ENCODE assay signal across 9 mouse cellular contexts in the genomic region with DNA sequence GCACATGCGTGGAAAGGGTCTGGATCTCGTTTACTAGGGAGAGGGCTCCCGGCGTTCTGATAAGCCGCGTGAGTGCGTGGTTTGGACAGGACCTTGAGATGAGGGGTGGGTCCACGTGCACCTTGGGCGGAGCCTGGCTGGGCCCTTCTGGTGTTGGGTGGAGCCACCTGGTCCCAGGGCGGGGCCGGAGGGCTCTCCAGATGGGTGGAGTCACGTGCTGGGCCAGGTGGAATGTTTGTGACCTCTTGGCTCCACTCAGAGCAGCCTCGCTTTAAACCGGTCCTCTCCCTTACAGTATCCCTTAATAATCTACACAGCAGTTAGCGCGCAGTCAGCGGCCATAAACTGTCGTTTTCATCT. TPM values are rescaled to one million over a fixed set of nuclear protein-coding genes. Genes with fewer than 3 reads are reported as not detected.
A peak's percentile ranks its signal among the peaks of the same experiment; 100 is the strongest.
DNase-seq lines count a peak whose midpoint lies in the region; ATAC-seq and TF ChIP-seq lines count a peak whose summit lies in the region.
"Had no signal": no experiment of that assay in that cellular context is flagged by ENCODE, and none has a peak within 500 bp of the region (broad histone marks: within the 10 kb centered on the region; RNA-seq: fewer than 3 reads in every experiment).

No protein-coding gene starts in this region.

- peaks cover 30% of the 10 kb centered on the region for H3K36me3 ChIP-seq in G1E (replicated peaks)
- H3K36me3 ChIP-seq in kidney, embryonic 16.5 days (ENCODE audit: insufficient read depth, low read length), result no peaks in the 10 kb centered on the region
- H3K36me3 ChIP-seq in lung, embryonic 15.5 days, result no peaks in the 10 kb centered on the region

- WGBS in kidney, embryonic 16.5 days, result 18% methylated on average over 18 of the region's 18 CpGs
- 24% methylated on average over 18 of the region's 18 CpGs for WGBS in lung, embryonic 15.5 days

- peak overlapping the region; percentile 10; the same call in 1 of the 2 replicates for H3K4me3 ChIP-seq in G1E (ENCODE audit: low read depth, low read length)
- H3K4me3 ChIP-seq in kidney, embryonic 16.5 days (ENCODE audit: low read length), result peak overlapping the region; percentile 10; the same call in 1 of the 2 replicates
- peak overlapping the region; percentile 14; the same call in 1 of the 2 replicates for H3K4me3 ChIP-seq in lung, embryonic 15.5 days

- H3K27ac ChIP-seq in kidney, embryonic 16.5 days (ENCODE audit: low read length), result no peak overlapping the region
- no peak overlapping the region for H3K27ac ChIP-seq in lung, embryonic 15.5 days

- H3K4me1 ChIP-seq in G1E (ENCODE audit: insufficient read depth, low read depth, low read length), result peaks cover 68% of the 10 kb centered on the region
- peaks cover 18% of the 10 kb centered on the region for H3K4me1 ChIP-seq in kidney, embryonic 16.5 days (ENCODE audit: insufficient read depth, low read length)
- peaks cover 15% of the 10 kb centered on the region for H3K4me1 ChIP-seq in lung, embryonic 15.5 days

- peaks cover 15% of the 10 kb centered on the region; the same call in 1 of the 2 replicates for H3K27me3 ChIP-seq in G1E (ENCODE audit: insufficient read depth, low read length)
- peaks cover 7% of the 10 kb centered on the region; the same call in 1 of the 2 replicates for H3K27me3 ChIP-seq in kidney, embryonic 16.5 days (ENCODE audit: insufficient read depth, low read length)
- H3K27me3 ChIP-seq in lung, embryonic 15.5 days, result peaks cover 46% of the 10 kb centered on the region

- H3K9me3 ChIP-seq in G1E (replicated peaks), result peaks cover 2% of the 10 kb centered on the region; the same call in 1 of the 2 replicates
- no peaks in the 10 kb centered on the region for H3K9me3 ChIP-seq in kidney, embryonic 16.5 days (ENCODE audit: low read length)
- H3K9me3 ChIP-seq in lung, embryonic 15.5 days, result no peaks in the 10 kb centered on the region

- peak overlapping the region; percentile 45 for H3K4me2 ChIP-seq in kidney, embryonic 16.5 days (replicated peaks; ENCODE audit: low read depth, low read length)
- H3K4me2 ChIP-seq in lung, embryonic 15.5 days, result peak overlapping the region; percentile 48

- TF ChIP-seq CTCF in G1E (IDR thresholded peaks at IDR 0.05; ENCODE audit: low read depth, low read length), result no peak

- ATAC-seq in G1E (ENCODE audit: extremely low read depth, insufficient number of reproducible peaks, low FRiP score, poor library complexity, severe bottlenecking), result no peak
- ATAC-seq in kidney, embryonic 16.5 days (ENCODE audit: low FRiP score, low TSS enrichment), result peak; percentile 70
- ATAC-seq in lung, embryonic 15.5 days (ENCODE audit: borderline replicate concordance, extremely low read depth, low FRiP score, low TSS enrichment), result peak; percentile 72

- peak; percentile 61 for DNase-seq in embryo, embryonic 10 days (ENCODE audit: low spot score)
- DNase-seq in embryo, embryonic 9.5 days (ENCODE audit: extremely low spot score), result no peak
- DNase-seq in G1E (ENCODE audit: low spot score), result no peak
- no peak for DNase-seq in ovary, adult 18-20 months (ENCODE audit: low spot score)
- DNase-seq in cerebellum, postnatal 36 days, result no peak
- no peak for DNase-seq in gastrocnemius, adult 8-10 months (ENCODE audit: low spot score in 2 of 2)
- DNase-seq: layer of hippocampus, adult 9-11 months had no signal

- no peak overlapping the region; the same call in 1 of the 2 replicates for H3K9ac ChIP-seq in kidney, embryonic 16.5 days (replicated peaks; ENCODE audit: low read length)
- no peak overlapping the region for H3K9ac ChIP-seq in lung, embryonic 15.5 days

RNA-seq across cellular contexts. Expression of a gene that starts 5.1 kb away (rescaled TPM):
- total RNA-seq in G1E (2014; fragmentation: Nextera tagmentation), result 1.7 and 2.5 TPM in 2 replicates
- 5.5 and 5.8 TPM in 2 replicates for total RNA-seq in G1E (2017)
- polyA plus RNA-seq in G1E (2012), result 7.5 and 7.6 TPM in 2 replicates
- polyA plus RNA-seq in kidney, embryonic 16.5 days (2015; fragmentation: Nextera tagmentation; extraction: Ambion mirVana), result 2.4 and 3.1 TPM in 2 replicates
- polyA plus RNA-seq in lung, embryonic 15.5 days (2015; fragmentation: Nextera tagmentation; extraction: Ambion mirVana), result 1.9 and 2.4 TPM in 2 replicates
- total RNA-seq in gastrocnemius, adult 8-10 months (2022), result 10 to 100 TPM; 12.3 to 27.4 (median 16.7) TPM

RNA-seq across cellular contexts. Expression of a gene that starts 25.2 kb away (rescaled TPM):
- total RNA-seq in G1E (2014; fragmentation: Nextera tagmentation) (82.9 and 101 TPM in 2 replicates), G1E (2017) (78.7 and 86.7 TPM in 2 replicates)
- polyA plus RNA-seq in G1E (2012), result 175 and 181 TPM in 2 replicates
- 189 and 316 TPM in 2 replicates for polyA plus RNA-seq in kidney, embryonic 16.5 days (2015; fragmentation: Nextera tagmentation; extraction: Ambion mirVana)
- polyA plus RNA-seq in lung, embryonic 15.5 days (2015; fragmentation: Nextera tagmentation; extraction: Ambion mirVana), result 341 and 343 TPM in 2 replicates
- total RNA-seq in gastrocnemius, adult 8-10 months (2022), result 10 to 100 TPM; 74.1 to 82.3 (median 80.3) TPM

RNA-seq across cellular contexts. Expression of a gene that starts 38.1 kb away (rescaled TPM):
- not detected in 2 replicates for total RNA-seq in G1E (2014; fragmentation: Nextera tagmentation)
- 0.41 and 0.60 TPM in 2 replicates for total RNA-seq in G1E (2017)
- 0.08 and 0.22 TPM in 2 replicates for polyA plus RNA-seq in G1E (2012)
- polyA plus RNA-seq in kidney, embryonic 16.5 days (2015; fragmentation: Nextera tagmentation; extraction: Ambion mirVana), result 14.4 and 16.2 TPM in 2 replicates
- 19.1 and 21.7 TPM in 2 replicates for polyA plus RNA-seq in lung, embryonic 15.5 days (2015; fragmentation: Nextera tagmentation; extraction: Ambion mirVana)
- 1 to 10 TPM in 1 of 4 experiments, under 1 TPM in 3; 0.38 to 1.0 (median 0.67) TPM for total RNA-seq in gastrocnemius, adult 8-10 months (2022)

RNA-seq across cellular contexts. Expression of a gene that starts 54.0 kb away (rescaled TPM):
- total RNA-seq in G1E (2014; fragmentation: Nextera tagmentation), result 68.0 and 85.4 TPM in 2 replicates
- 51.7 TPM in 2 replicates for total RNA-seq in G1E (2017)
- 16.0 and 19.8 TPM in 2 replicates for polyA plus RNA-seq in G1E (2012)
- polyA plus RNA-seq in kidney, embryonic 16.5 days (2015; fragmentation: Nextera tagmentation; extraction: Ambion mirVana), result 85.6 TPM in 2 replicates
- polyA plus RNA-seq in lung, embryonic 15.5 days (2015; fragmentation: Nextera tagmentation; extraction: Ambion mirVana), result 79.2 and 83.2 TPM in 2 replicates
- total RNA-seq in gastrocnemius, adult 8-10 months (2022), result 100 to 1,000 TPM; 107 to 140 (median 126) TPM

RNA-seq across cellular contexts. Expression of a gene that starts 58.6 kb away (rescaled TPM):
- total RNA-seq in G1E (2014; fragmentation: Nextera tagmentation) (26.3 and 29.2 TPM in 2 replicates), G1E (2017) (79.4 and 80.9 TPM in 2 replicates)
- polyA plus RNA-seq in G1E (2012), result 59.1 and 91.6 TPM in 2 replicates
- polyA plus RNA-seq in kidney, embryonic 16.5 days (2015; fragmentation: Nextera tagmentation; extraction: Ambion mirVana), result 167 and 186 TPM in 2 replicates
- 169 and 174 TPM in 2 replicates for polyA plus RNA-seq in lung, embryonic 15.5 days (2015; fragmentation: Nextera tagmentation; extraction: Ambion mirVana)
- total RNA-seq in gastrocnemius, adult 8-10 months (2022), result 1 to 10 TPM; 4.8 to 8.3 (median 6.7) TPM

Comparison
In these comparisons a context has a peak if more than half of its experiments do, and no peak if none do; other contexts are left out.
1. RNA of a gene that starts 38.1 kb away (polyA plus RNA-seq): 19.1 to 21.7 TPM in lung, embryonic 15.5 days and 14.4 to 16.2 TPM in kidney, embryonic 16.5 days; 0.08 to 0.22 TPM in G1E; every median in the first group is over 10 times any median in the second.
2. Peak in every context shown above with its lines, with median percentiles within 50 percentile points of each other: H3K4me3 ChIP-seq.